Mouse (Mus musculus) layer of hippocampus, postnatal 10 days (tissue): ENCODE results near the gene Slc9a6. TPM values are rescaled to one million over a fixed set of nuclear protein-coding genes. Genes with fewer than 3 reads are reported as not detected.
A peak's percentile ranks its signal among the peaks of the same experiment; 100 is the strongest.

Source experiments
- DNase-seq, 2 experiments: peaks; one replicate each; pipeline ENCODE4 v3.0.0; 2021; ENCODE audit warnings: low spot score in 2 of 2
- long read RNA-seq: library from polyadenylated mRNA; stranded (forward); transcript quantifications from one replicate; pipeline ENCODE4 v2.0.0, GENCODE M21; 2023
- total RNA-seq, 2 experiments: library from RNA; stranded (reverse); gene quantifications; 2 replicates each; pipeline ENCODE4 v1.2.3; 2021

Gene Slc9a6
- 10 to 100 TPM; 99.6 to 99.7 TPM for total RNA-seq
- long read RNA-seq, full-length matches to known transcripts, result 12 of 24 reads
- long read RNA-seq, partial matches to known transcripts, result 1 of 24 reads
- long read RNA-seq, other reads (novel, unspliced or antisense), result 11 of 24 reads

GRCm38 (mm10) chrX:56609623-56610317 is at the start of gene Slc9a6:
Gene Slc9a6, plus strand, starts transcription at chrX:56609757.
- DNase-seq, result peak; percentile 56 to 71

GRCm38 (mm10) chrX:56572465-56572864 is 37.1 kb upstream of the Slc9a6 start:
- no peak for DNase-seq

GRCm38 (mm10) chrX:56578200-56578599 is 31.4 kb upstream of the Slc9a6 start:
- no peak for DNase-seq

DNA sequence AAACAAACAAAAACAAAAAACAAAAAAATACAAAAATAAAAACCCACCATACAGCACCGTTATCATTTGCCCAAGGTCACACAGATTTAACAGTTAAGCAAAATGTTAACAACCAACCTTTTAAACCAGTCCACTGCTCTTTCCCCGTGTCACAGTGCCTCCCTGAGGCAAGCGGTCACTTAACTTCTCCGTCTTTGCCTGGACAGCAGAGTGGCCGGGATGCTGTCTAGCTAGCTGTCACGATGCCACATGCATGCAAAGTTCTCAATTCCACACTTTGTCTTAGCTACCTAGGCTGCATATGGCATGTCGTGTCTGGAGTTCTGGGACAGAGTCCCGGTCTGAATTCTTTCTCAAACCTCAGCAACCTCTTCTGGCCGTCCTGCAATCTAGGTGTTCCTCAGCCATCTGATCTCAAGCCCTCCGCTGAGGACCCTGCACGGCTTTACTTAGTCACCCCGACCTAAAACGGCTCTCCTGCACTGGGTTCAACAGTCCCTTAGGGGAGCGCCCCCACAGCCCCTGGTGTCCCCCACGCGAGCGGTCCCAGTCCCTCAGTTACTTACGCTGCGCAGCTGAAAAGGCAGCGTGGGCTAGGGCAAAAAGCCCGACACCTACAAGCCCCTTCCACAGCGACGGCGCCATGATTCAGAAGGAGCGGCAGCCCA is 12.2 kb upstream of the Slc9a6 start:
- DNase-seq, result peak; percentile 6 to 21

DNA sequence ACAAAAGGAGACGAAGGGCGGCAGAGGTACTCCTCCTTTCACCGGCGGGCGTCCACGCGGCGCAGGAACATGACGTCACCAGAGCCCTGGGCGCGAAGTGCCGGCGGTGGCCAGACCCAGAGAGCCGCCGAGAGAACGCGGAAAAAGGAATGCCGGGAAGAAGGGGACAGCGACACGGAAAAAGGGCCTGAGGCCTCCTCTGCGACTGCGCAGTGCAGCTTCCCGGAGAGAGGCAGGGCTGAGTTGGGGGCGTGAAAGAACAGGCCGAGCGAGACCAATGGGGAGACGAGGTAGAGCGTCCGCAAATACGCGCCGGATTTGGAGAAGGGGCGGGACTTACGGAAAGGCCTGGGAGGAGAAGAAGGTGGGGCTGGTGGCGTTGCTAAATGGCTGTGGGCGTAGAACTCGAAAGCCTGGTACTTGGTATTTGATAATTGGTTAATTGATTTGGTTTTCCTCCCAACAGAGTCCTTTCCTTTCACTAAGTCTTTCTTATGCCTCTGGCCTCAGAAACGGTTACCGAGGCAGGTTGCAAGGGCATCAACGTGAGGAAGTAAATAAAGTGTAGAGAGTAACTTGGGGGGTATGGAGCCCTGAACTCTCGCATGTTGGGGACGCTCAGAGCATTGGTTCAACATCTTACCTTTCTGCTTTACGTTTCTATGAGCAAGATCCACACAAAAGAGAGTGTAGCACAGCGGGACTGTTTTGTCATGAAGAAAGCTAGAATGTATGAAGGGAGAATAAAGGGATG is 11.5 kb upstream of the Slc9a6 start, which contains the start of gene Mmgt1:
Gene Mmgt1, minus strand, starts transcription at position 183 of the 754 bp plus-strand sequence.
- peak; percentile 86 to 89 for DNase-seq

- DNase-seq, result no peak
Measured at GRCm38 (mm10) chrX:56606536-56606935, 3.0 kb upstream of the Slc9a6 start.

DNA sequence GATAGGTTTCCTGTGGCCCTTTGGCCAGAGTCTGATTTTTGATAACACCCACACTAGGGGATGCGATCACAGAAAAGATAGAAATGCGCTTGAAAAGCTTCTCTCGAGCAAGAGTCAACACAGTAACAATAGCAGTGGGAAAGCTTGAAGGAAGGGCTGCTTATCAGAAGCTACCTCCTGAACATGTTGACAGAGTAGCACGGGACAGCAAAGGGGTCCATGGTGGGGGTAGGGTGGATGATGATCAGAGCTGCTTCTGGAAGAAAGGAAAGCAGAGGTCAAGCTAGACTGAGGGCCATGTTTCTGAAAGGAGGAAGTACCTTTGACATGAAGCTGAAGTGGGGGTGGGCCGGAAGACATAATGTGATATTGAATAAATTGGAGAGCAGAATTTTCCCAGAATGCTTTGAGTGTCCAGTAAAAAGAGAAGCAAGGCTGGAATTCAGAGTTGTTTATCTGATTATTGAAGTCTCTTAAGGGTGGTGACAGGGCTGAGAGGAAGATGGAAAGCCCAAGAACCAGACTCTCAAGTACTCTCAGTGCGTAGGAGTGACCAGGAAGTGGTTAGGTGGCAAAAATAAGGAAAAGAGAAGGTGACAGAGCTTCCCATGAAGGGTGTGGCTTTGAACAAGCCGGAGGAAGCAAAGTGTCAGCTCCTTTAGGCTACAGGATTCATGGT is 2.4 kb upstream of the Slc9a6 start:
- no peak for DNase-seq

DNA sequence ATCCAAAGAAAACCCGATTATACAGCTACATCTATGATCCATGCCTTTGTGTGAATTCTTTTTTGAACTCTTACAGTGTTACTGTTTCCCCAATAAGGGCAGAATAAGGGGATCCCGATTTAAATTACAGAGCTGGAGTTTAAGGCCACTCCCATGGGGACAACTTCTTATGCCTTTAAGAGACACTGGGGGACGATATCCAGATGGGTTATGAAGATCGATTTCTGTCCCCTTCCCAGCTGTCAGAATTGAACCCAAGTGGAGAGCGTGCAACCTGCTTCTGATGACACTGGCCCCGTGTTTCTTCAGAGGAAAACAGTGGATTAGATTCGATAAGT is 303 bp upstream of the Slc9a6 start:
- DNase-seq, result no peak

DNA sequence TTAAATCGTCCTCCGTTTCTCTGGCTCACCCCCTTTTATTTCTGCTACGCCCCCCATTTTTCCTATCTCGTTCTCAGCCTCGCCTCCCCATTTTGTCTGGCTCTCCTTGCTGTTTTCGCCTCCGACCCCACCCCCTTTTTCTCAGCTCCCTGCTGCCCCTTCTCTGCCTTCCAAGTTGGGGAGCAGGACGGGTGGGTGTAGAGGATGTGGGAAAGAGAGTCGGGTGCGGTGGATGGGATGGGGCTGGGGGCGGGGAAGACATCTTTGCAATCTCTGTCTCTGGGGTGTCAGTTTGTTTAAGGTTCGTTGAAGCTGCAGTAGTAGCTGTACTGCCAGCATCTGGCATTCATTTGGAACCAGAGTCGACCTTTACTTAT is 749 bp downstream of the Slc9a6 start:
- DNase-seq, result no peak

GRCm38 (mm10) chrX:56615236-56615635 is 5.7 kb downstream of the Slc9a6 start:
- no peak for DNase-seq

DNA sequence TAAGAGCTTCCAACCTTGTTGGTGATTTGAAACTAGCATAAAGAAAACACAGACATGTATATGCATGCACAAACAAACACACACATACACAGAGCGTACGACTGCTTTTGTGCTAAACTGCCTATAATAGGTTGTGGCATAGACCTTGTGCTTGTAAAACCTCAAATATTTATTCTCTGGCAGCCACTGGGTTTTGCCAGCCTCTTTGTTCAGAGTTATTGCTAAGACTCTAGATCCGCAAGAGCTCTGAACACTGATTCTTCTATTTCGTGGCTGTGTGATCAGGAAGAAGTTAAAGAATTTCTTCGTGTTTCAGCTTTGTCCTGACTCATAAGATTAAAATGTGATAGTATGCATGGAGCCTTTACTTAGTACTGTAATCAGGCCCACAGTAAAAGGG is 26.6 kb downstream of the Slc9a6 start:
- DNase-seq, result no peak

GRCm38 (mm10) chrX:56640066-56640465 is 30.5 kb downstream of the Slc9a6 start:
- no peak for DNase-seq

DNA sequence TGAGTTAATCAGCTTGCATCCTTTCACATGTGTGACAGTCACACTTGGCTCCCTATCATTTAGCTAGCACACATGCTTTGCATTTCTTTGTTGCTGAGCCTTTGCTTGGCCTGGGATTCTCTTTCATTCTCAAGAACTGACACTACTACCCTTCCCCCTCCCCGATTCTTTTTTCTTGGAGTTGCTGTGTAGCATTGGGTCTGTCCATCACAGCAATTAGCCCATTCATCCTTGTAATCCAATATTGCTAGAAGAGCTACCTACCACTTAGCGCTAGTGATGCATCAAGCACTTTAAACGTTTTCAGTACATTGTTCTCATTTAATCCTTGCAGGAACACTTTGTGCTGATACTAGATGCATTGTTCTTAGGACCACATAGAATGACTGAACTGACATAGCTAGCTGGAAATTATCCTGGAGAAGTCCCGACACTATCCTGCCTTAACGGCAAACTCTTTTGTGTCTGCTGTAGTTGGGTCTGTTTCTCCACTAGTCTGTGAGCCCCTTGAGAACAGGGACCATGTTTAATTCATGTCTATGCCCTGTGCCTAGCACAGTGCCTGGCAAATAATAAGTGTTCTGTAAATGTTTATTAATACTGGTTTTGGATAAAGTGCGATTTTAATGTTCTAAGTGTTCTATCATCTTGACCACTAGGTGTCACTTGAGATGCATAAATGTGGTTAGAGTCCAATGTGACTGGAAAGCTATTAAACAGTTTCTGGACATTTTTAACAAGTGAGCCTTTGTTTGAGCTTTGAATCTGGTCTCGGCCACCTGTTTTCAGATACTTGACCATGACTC is 40.2 kb downstream of the Slc9a6 start:
- no peak for DNase-seq

GRCm38 (mm10) chrX:56650355-56650652 is 40.7 kb downstream of the Slc9a6 start:
- DNase-seq, result no peak

DNA sequence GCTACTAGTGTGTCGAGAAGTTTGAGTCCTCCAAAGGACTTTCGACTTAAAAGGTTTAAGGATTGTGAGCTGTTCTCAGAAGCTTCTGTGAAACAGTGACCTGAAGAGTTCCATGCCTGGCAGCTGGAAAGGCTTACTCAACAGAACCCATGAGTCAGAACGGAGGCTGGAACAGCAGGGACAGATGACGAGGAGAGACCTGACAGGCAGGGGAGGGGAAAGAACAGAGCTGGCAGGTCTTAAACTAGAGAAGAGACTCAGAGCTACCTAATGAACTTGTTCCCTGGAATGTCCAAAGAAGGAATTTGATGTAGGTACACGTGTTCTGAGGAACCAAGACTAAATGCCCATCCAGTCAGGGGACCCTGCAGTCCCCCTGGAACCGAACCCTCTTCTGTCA is 41.3 kb downstream of the Slc9a6 start:
- no peak for DNase-seq

- no peak for DNase-seq
Measured at GRCm38 (mm10) chrX:56651738-56652137, 42.2 kb downstream of the Slc9a6 start.

GRCm38 (mm10) chrX:56655686-56656085 is 46.1 kb downstream of the Slc9a6 start:
- no peak for DNase-seq

GRCm38 (mm10) chrX:56659286-56659685 is 49.7 kb downstream of the Slc9a6 start:
- no peak for DNase-seq

GRCm38 (mm10) chrX:56661143-56661542 is 51.6 kb downstream of the Slc9a6 start:
- DNase-seq, result no peak

DNA sequence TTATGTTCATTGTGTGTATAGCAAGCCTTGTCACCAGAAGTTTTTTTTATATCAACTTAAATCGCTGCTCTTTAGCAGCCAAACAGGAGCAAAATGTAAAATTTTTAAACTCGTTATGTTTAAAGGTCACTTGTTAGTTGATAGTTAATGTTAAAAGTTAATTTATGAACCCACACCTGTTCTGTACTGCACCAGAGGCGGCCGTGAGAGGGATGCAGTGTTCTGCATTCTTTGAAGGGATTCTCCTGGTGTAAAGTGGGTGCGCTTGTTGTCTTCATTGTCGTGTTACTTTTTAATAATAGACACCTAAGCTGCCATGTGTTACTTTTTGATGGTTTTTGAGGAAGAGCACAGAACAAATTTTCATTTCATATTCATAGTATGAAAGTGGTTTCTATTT is 52.8 kb downstream of the Slc9a6 start:
- DNase-seq, result no peak

GRCm38 (mm10) chrX:56663377-56663776 is 53.8 kb downstream of the Slc9a6 start:
- no peak for DNase-seq
